Mouse (Mus musculus) heart, embryonic 11.5 days (tissue): ENCODE measurements around the gene Pogk. TPM values are rescaled to one million over a fixed set of nuclear protein-coding genes. Genes with fewer than 3 reads are reported as not detected.

Experiments used
- ATAC-seq: fragments of 200-750 bp; cut with Nextera tagmentation; replicated peaks from 2 replicates; pipeline ENCODE4 v1.8.0; 2017; ENCODE audit warnings: moderate library complexity; ENCODE audit not compliant: insufficient number of reproducible peaks, low FRiP score, low TSS enrichment
- H3K27ac ChIP-seq: fragments of 300-500 bp; sonication (generic); 2 replicates; pipeline ENCODE4 v1.5.1; 2014; ENCODE audit warnings: mild to moderate bottlenecking, low read depth, low read length
- H3K27me3 ChIP-seq: fragments of 300-500 bp; sonication (generic); 2 replicates; pipeline ENCODE4 v1.6.1; 2014; ENCODE audit warnings: mild to moderate bottlenecking, low read length, mixed read lengths; ENCODE audit not compliant: control insufficient read depth, insufficient read depth
- H3K36me3 ChIP-seq: fragments of 300-500 bp; sonication (generic); 2 replicates; pipeline ENCODE4 v1.6.1; 2014; ENCODE audit warnings: mild to moderate bottlenecking, low read length, moderate library complexity, mixed read lengths; ENCODE audit not compliant: control insufficient read depth, insufficient read depth
- H3K4me1 ChIP-seq: fragments of 300-500 bp; sonication (generic); 2 replicates; pipeline ENCODE4 v1.6.1; 2014; ENCODE audit warnings: low read length; ENCODE audit not compliant: control insufficient read depth, insufficient read depth
- H3K4me2 ChIP-seq: fragments of 300-500 bp; sonication (generic); 2 replicates; pipeline ENCODE4 v1.6.1; 2014; ENCODE audit warnings: mild to moderate bottlenecking, moderate library complexity
- H3K4me3 ChIP-seq: fragments of 300-500 bp; sonication (generic); 2 replicates; pipeline ENCODE4 v1.5.1; 2014; ENCODE audit warnings: low read depth, low read length
- H3K9ac ChIP-seq: fragments of 300-500 bp; sonication (generic); 2 replicates; pipeline ENCODE4 v1.6.1; 2014; ENCODE audit warnings: mild to moderate bottlenecking, low read depth, low read length, moderate library complexity
- H3K9me3 ChIP-seq: fragments of 300-500 bp; sonication (generic); replicated peaks from 2 replicates; pipeline ENCODE4 v1.6.1; 2016; ENCODE audit warnings: low read length; ENCODE audit not compliant: control insufficient read depth
- WGBS: fragments of 180-500 bp; shearing (Covaris S2); extraction: QIAGEN DNeasy Blood & Tissue Kit; methylation state at CpG from one replicate; pipeline ENCODE4 v1.1.7; 2014; ENCODE audit not compliant: insufficient replicate concordance; 5-methylcytosine and 5-hydroxymethylcytosine counted together
- polyA plus RNA-seq: library from polyadenylated mRNA; unstranded; fragments of >200 nt; fragmentation: Nextera tagmentation; extraction: Ambion mirVana; gene quantifications from 2 replicates; pipeline ENCODE4 v1.2.1, GENCODE M21; 2014

The Pogk gene
- polyA plus RNA-seq, 1 experiment from 2014 or later = 13.0 TPM

- ATAC-seq = no peak
- no peak overlapping the region for H3K4me2 ChIP-seq
- H3K9ac ChIP-seq = no peak overlapping the region
- peaks cover 9% of the 10 kb centered on the region for H3K4me1 ChIP-seq
- H3K36me3 ChIP-seq = no peaks in the 10 kb centered on the region
- no peak overlapping the region for H3K27ac ChIP-seq
- H3K27me3 ChIP-seq = no peaks in the 10 kb centered on the region
- H3K4me3 ChIP-seq = no peak overlapping the region
- 80% methylated on average over 6 of the region's 6 CpGs for WGBS
- H3K9me3 ChIP-seq = no peaks in the 10 kb centered on the region
Observed at GRCm38 (mm10) chr1:166377171-166377570, 32.5 kb downstream of the Pogk start.

DNA sequence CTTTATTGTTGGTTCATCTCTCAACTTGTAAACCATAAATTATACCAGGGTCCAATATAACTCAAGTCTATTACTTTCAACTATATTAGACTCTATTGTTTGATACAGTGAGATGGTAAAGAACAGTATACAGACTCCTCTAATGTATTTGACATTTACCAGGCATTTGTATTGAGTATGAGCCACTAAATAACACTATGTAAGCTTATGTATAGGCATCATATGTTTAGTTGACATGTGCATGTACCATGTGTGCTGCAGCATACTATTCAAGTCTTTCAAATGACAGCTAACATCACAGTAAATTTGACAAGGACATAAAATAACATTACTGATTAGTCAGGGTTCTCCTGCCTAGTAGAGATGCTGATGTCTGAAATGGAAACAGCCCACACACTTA lies 46.5 kb downstream of the Pogk start:
- no peak for ATAC-seq
- H3K4me2 ChIP-seq = no peak overlapping the region
- no peaks in the 10 kb centered on the region for H3K36me3 ChIP-seq
- no peaks in the 10 kb centered on the region for H3K4me1 ChIP-seq
- H3K27me3 ChIP-seq = no peaks in the 10 kb centered on the region
- H3K9ac ChIP-seq = no peak overlapping the region
- no peak overlapping the region for H3K4me3 ChIP-seq
- H3K27ac ChIP-seq = no peak overlapping the region
- no peaks in the 10 kb centered on the region for H3K9me3 ChIP-seq

DNA sequence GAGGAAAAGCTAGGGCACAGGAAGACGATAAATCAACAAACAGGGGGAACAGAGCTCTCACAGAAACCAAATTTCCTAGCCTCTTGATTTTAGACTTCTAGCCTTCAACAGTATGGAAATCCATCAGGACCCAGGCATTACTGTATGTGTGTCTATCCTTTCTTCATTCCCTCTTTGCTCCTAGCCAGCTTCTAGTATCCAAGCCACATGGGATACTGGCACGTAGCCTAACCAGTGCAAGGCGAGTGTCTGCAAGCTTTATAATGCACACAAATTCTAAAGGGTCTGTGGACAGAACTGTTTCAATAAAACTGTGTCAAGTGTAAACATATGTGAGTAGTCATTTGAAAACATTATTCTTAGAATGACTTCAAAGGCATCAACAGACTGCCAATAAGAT lies 47.0 kb downstream of the Pogk start:
- Histone ChIP-seq H3K4me3 (no peak overlapping the region), H3K9me3 (no peaks in the 10 kb centered on the region), H3K27ac (no peak overlapping the region), H3K4me1 (no peaks in the 10 kb centered on the region), H3K9ac (no peak overlapping the region), H3K27me3 (no peaks in the 10 kb centered on the region), H3K4me2 (no peak overlapping the region), H3K36me3 (no peaks in the 10 kb centered on the region)
- no peak for ATAC-seq
- 69% methylated on average over 3 of the region's 3 CpGs for WGBS

- no peaks in the 10 kb centered on the region for H3K27me3 ChIP-seq
- WGBS = 63% methylated on average over 3 of the region's 3 CpGs
- no peaks in the 10 kb centered on the region for H3K36me3 ChIP-seq
- no peak overlapping the region for H3K9ac ChIP-seq
- ATAC-seq = no peak
- no peak overlapping the region for H3K27ac ChIP-seq
- H3K4me2 ChIP-seq = no peak overlapping the region
- H3K9me3 ChIP-seq = no peaks in the 10 kb centered on the region
- no peak overlapping the region for H3K4me3 ChIP-seq
- H3K4me1 ChIP-seq = no peaks in the 10 kb centered on the region
Observed at GRCm38 (mm10) chr1:166361842-166362241, 47.8 kb downstream of the Pogk start.

DNA sequence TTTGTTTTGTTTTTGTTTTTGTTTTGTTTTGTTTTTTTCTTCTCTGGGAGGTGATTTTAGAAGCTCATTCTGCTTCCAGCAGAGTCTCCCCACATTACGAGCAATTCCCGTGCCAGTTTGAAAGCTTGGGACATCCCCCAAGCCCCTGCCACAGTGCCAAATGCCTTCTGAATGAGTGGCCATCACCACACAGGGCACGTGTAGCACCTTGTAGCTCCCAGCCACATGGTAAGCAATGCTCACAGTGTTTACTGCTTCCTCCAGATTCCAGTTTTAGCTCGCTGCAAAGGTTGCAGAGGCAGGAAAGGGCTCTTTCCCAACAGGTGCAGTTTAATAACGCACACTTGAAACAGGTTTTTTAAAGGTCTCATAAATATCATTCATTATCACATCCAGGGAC lies 48.8 kb downstream of the Pogk start:
- ATAC-seq = no peak
- Histone ChIP-seq H3K9me3 (no peaks in the 10 kb centered on the region), H3K4me1 (no peaks in the 10 kb centered on the region), H3K36me3 (no peaks in the 10 kb centered on the region), H3K27me3 (no peaks in the 10 kb centered on the region), H3K9ac (no peak overlapping the region), H3K27ac (no peak overlapping the region), H3K4me3 (no peak overlapping the region), H3K4me2 (no peak overlapping the region)
- 75% methylated on average over 5 of the region's 5 CpGs for WGBS

- H3K27me3 ChIP-seq = no peaks in the 10 kb centered on the region
- no peaks in the 10 kb centered on the region for H3K9me3 ChIP-seq
- H3K4me2 ChIP-seq = no peak overlapping the region
- H3K4me1 ChIP-seq = no peaks in the 10 kb centered on the region
- H3K27ac ChIP-seq = no peak overlapping the region
- H3K36me3 ChIP-seq = no peaks in the 10 kb centered on the region
- ATAC-seq = no peak; the same call in 1 of the 2 replicates
- H3K9ac ChIP-seq = no peak overlapping the region
- WGBS = 33% methylated on average over 14 of the region's 14 CpGs
- no peak overlapping the region for H3K4me3 ChIP-seq
Observed at GRCm38 (mm10) chr1:166360157-166360855, 49.4 kb downstream of the Pogk start.

DNA sequence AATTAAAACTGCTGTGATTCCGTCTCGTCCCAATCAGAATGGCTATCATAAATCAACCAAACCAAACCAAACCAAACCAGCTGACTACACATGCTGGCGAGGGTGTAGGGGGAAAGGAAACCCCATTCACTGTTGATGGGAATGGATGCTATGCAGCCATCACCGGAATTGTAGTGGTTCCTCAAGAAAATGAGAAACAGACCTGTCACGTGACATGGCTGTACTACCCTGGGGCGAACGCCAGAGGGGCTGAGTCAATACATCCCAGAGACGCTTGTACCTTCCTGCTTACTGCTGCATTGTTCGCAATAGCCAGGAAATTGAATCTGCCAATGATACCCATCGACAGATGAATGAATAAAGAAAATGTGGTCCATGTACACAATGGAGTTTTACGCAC lies 59.9 kb downstream of the Pogk start:
- 80% methylated on average over 11 of the region's 11 CpGs for WGBS

DNA sequence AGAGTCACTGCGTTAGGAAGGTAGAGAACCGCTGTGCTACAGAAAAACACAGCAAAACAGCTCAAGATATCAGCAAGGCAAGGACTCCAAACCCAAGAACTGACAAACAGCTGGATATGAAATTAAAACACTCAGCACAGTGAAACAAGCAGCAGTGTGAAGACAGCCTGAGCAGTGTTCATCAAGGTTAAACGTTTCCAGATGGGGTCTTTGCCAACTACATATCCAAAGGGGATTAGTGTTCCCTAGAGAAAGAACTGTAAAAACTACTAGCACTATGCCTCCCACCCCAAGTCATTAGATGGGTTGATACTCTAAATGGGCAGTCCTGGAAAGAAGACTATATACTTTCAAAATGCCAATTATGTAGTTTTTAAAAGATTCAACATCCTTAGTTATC lies 60.3 kb downstream of the Pogk start:
- Histone ChIP-seq H3K9ac (no peak overlapping the region), H3K36me3 (no peaks in the 10 kb centered on the region), H3K9me3 (no peaks in the 10 kb centered on the region), H3K4me2 (no peak overlapping the region), H3K4me3 (no peak overlapping the region), H3K4me1 (no peaks in the 10 kb centered on the region), H3K27ac (no peak overlapping the region), H3K27me3 (no peaks in the 10 kb centered on the region)
- 73% methylated on average over 3 of the region's 3 CpGs for WGBS
- ATAC-seq = no peak

More for the DNA sequence above, 59.9 kb downstream of the Pogk start:
- no peaks in the 10 kb centered on the region for H3K27me3 ChIP-seq
- H3K4me2 ChIP-seq = no peak overlapping the region
- no peaks in the 10 kb centered on the region for H3K36me3 ChIP-seq
- H3K4me3 ChIP-seq = no peak overlapping the region
- no peaks in the 10 kb centered on the region for H3K4me1 ChIP-seq
- no peaks in the 10 kb centered on the region for H3K9me3 ChIP-seq
- no peak overlapping the region for H3K9ac ChIP-seq
- H3K27ac ChIP-seq = no peak overlapping the region
- ATAC-seq = no peak

DNA sequence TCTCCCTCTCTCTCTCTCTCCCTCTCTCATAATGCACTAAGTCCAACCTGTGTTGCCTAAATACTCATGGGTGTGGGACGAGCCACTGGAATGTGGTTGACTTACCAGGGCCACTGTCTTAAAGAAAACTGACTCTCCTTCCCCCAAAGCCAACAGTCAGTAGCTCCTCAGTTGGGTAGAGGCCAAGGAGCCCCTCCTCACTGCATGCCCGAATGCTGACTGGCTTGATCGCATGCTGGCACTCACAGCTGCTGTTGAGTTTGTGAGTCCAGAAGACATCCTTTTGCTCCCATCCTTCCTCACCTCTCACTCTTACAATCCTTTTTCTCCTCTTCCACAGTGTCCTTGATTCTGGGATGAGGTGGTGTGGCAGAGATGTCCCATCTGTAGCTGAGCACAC lies 62.8 kb downstream of the Pogk start:
- H3K36me3 ChIP-seq = no peaks in the 10 kb centered on the region
- H3K4me3 ChIP-seq = no peak overlapping the region
- H3K27ac ChIP-seq = no peak overlapping the region
- ATAC-seq = no peak
- no peaks in the 10 kb centered on the region for H3K4me1 ChIP-seq
- H3K9me3 ChIP-seq = no peaks in the 10 kb centered on the region
- H3K9ac ChIP-seq = no peak overlapping the region
- 65% methylated on average over 3 of the region's 3 CpGs for WGBS
- H3K4me2 ChIP-seq = no peak overlapping the region
- H3K27me3 ChIP-seq = no peaks in the 10 kb centered on the region
